Comparison of ENCODE assay signal across 18 mouse cellular contexts in genomic region chr6:42676011-42676410, GRCm38 (mm10). TPM values are rescaled to one million over a fixed set of nuclear protein-coding genes. Genes with fewer than 3 reads are reported as not detected.
"Had no signal": no experiment of that assay in that cellular context is flagged by ENCODE, and none has a peak within 500 bp of the region (broad histone marks: within the 10 kb centered on the region; RNA-seq: fewer than 3 reads in every experiment).

No protein-coding gene starts in this region.

- DNase-seq: lung, adult 18-20 months; lung, embryonic 14.5 days; lung, postnatal 10 days; lung, postnatal 4 days; retina, postnatal 1 day; right cerebral cortex, adult 18-20 months; right cerebral cortex, postnatal 25 days; right cerebral cortex, postnatal 4 days; spleen, adult 18-20 months; thymus, adult 18-20 months; thymus, postnatal 14 days; thymus, postnatal 36 days had no signal

- H3K27ac ChIP-seq: midbrain, embryonic 10.5 days; neural tube, embryonic 13.5 days; neural tube, embryonic 15.5 days had no signal

- H3K4me2 ChIP-seq: lung, embryonic 14.5 days; neural tube, embryonic 13.5 days; neural tube, embryonic 15.5 days had no signal

- ATAC-seq: midbrain, embryonic 16.5 days had no signal

- H3K9me3 ChIP-seq: midbrain, embryonic 10.5 days; neural tube, embryonic 13.5 days; neural tube, embryonic 15.5 days had no signal

- H3K27me3 ChIP-seq: neural tube, embryonic 13.5 days; neural tube, embryonic 15.5 days had no signal

- H3K4me1 ChIP-seq: midbrain, embryonic 10.5 days; neural tube, embryonic 13.5 days; neural tube, embryonic 15.5 days had no signal

- H3K4me3 ChIP-seq: midbrain, embryonic 10.5 days; myocyte; neural tube, embryonic 13.5 days; neural tube, embryonic 15.5 days had no signal

- H3K9ac ChIP-seq: lung, embryonic 14.5 days; neural tube, embryonic 13.5 days; neural tube, embryonic 15.5 days had no signal

RNA-seq across cellular contexts. Expression of gene Tcaf2, which starts 31.0 kb away (rescaled TPM):
- total RNA-seq: megakaryocyte-erythroid progenitor cell, adult 5-6 weeks had no signal
